Mouse (Mus musculus): ENCODE results near the gene Inha.

DNA sequence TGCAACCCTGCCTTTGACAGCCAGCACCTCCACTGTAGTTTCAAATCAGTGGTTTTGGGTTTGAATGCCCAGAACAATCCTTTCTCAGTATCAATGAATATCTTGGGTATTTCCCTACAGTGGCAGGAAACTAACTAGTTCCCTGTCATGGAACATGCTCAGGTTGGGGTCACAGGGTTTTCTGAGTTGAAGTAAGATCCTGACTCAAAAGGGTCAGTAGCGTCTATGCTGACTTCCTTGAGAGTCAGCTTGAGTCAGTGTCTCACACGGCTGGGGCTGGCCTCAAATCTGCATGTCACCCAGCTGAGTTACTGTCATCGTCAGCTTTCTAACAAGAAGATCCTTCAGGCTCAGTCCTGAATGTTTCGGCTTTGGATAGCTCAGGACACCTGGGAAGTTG is 8.0 kb upstream of the Inha start:
- TF ChIP-seq CTCF (IDR thresholded peaks at IDR 0.05; ENCODE audit: borderline replicate concordance, insufficient read depth, low read length): no peak
- no peak for TF ChIP-seq POLR2A (IDR thresholded peaks at IDR 0.05; ENCODE audit: low read depth, low read length)
